Mouse (Mus musculus) C2C12 (cell line): Measurements from ENCODE around the gene Mafk.

Experiments
- CEBPB ChIP-seq: IDR thresholded peaks from one replicate; pipeline ENCODE4 v1.6.1; 2011; ENCODE audit warnings: low read depth, mild to moderate bottlenecking, control low read depth, moderate library complexity
- CTCF ChIP-seq: IDR thresholded peaks from one replicate; pipeline ENCODE4 v1.5.1; 2011; ENCODE audit not compliant: control insufficient read depth, insufficient read depth, insufficient read length
- MYOG ChIP-seq: IDR thresholded peaks from one replicate; pipeline ENCODE4 v1.6.1; 2011; ENCODE audit not compliant: control insufficient read depth, insufficient read length; ENCODE audit errors: extremely low read depth

DNA sequence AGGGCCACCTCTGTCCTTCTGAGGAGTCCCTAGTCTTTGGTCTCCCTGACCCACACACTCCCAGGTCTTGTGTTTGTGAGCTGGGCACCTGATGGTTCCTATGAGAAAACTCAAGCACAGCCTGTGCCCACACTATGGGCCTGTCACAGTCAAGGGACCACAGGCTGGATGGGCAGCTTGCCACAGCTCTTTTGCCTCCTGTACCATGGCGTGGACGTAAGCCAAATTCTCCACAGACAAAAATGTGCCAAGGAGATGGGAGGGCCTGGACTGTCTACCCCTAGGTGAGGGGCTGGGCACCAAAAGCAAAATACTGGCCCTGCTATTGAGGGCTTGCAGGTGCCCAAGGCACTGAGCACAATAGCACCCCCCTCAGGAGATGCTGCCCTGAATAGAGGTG lies 34.7 kb upstream of the Mafk start:
- TF ChIP-seq CTCF: no peak
- TF ChIP-seq CEBPB: no peak
- TF ChIP-seq MYOG: no peak
